Mouse (Mus musculus) thymus, postnatal 14 days (tissue): ENCODE results near the gene Palld.

Experiments
- DNase-seq: peaks from one replicate; pipeline ENCODE4 v3.0.0; 2021

Gene Palld

DNA sequence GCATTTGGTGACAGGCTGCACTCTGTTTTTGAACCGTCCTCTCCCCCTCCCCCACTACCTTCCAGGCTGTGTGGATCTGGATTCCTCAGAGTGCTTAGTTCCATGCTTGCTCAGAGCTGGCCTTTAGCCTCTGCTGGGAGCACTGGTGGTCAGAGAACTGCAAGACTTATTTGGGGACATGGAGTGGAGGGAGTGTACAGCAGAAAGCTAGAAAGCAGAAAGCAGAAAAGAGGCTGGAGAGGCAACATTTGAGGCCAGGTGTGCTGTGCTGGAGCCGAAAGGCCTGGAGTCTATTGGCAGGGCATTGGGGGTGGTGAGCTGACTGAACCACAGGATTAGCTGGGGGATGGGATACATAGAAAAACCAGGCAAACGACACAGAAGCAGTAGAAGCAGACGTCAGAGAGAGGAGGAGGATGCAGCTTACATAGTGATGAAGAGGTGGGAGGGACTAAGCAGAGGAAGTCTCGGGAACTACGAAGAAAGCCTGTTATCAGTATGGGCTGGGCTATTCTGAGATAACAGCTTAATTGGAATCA lies 188.1 kb downstream of the Palld start:
- DNase-seq, result no peak

DNA sequence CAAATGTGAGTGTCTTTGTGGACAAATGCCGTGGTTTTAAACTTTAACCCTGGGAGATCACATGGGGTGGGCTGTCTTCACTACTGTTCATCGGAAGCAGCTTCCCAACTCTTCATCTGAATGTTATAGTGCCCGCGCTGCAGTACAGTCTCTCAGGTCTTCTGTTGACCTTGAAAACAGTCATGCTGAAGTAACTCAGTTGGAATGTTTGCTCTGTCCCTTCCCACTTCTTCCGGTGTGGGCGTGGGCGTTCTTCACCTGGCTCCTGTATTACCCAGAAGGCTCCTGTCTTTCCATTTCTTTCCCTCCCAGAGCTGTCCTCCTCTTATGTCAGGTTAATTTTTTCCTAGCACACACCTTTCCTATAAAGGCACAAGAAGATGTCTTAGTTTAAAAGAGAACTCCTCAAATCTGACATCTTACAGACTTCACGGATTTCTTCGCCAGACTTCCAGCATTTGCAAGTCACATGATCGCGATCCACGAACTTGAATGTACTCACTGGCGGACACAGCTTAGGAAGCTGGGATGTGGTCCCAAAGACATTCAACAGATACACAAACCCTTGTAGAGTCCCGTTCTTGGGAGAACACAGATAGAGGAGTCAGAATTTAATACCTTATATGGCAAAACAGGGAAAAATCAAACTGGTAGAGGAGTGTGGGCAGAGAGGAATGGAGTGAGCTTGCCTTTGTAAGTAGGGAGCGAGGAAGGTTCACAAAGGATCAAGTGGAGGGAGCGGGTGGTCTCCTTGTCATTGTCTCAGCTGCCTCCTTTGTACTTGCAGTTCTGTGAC lies 189.1 kb downstream of the Palld start:
- no peak for DNase-seq

DNA sequence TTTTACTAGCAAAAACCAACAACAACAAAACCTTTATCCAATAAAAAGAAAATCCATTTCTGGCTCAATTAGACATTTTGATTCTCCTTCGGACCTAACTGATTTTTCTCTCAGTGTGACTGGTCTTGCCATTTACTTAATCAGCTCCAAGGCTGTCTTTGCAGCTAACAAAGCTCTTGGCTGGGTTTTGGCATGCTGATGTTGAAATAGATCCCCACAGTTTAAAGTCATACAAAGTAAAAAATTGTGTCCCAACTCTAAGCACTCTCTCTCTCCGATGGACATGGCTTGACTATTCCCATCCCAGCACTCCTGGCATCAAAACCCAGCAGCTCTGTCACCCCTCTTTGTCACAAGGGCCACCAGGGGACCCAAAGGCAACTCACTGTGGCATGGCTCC lies 190.1 kb downstream of the Palld start:
- DNase-seq, result no peak

DNA sequence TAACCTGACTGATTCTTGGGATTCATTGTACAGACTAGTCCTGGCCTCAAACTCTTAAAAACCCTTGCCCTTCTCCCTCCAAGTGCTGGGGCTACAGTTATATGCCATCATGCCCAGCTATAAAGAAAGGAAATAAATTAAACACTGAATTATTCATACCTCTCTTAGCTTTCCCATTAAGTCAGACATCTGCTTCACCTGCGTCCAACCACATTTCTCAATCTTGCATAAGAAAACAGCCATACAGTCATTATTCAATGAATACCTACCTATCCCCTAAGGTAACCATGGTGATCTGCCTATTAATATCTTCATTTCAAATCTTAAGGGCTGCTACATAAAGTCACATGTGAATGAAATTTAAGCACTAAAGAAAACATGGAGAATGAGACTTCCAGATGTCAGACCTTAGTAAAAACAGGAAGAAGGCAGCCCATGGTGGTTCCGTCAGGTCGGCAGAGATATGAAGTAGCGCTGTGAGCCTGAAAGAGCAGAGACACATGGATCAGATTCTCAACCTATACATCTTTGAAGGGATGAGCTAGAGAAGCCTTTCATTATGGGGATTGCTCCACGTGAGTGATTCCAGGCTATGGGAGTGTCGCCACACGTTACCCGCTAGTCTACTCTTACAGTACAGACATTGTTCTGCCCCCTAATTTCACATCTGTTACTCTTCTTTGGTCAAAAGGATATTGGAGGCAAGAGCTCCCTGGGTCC lies 193.7 kb downstream of the Palld start:
- no peak for DNase-seq

DNA sequence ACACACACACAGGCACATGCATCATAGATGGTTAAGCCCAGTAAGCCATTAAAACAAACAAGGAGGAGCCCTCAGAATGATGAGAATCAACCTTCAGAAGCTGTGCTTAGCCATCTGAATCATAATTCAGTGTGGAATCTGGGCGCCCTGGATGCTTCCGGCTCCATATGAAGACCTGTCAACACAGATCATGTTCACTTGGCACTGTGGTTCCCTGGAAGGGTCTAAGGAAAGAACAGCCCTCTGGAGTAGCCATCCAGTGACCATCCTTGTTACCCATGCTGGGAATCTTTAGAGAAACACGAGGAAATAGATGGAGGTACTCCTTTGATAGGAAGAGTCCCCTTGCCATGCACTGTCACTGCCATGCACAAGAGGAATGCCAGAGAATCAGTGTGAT lies 197.0 kb downstream of the Palld start:
- no peak for DNase-seq

DNA sequence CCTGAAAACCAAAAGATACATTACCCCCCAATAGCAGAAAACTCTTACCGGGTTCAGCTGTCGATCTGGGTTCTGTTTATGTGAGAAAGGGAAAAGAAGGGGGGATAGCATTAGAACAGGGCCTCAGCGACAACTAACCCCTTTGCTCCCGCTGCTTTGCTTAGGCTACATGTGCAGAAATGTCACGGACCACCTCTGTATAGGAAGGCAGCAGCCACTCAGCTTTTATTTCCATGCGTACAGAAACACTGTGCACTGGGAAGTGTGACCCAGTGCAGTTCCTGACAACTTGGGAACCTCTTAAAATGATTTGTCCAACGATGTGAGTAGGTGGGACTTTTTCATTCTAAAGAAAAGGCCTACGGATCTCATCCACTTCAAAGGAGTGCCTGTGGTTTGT lies 200.4 kb downstream of the Palld start:
- no peak for DNase-seq

DNA sequence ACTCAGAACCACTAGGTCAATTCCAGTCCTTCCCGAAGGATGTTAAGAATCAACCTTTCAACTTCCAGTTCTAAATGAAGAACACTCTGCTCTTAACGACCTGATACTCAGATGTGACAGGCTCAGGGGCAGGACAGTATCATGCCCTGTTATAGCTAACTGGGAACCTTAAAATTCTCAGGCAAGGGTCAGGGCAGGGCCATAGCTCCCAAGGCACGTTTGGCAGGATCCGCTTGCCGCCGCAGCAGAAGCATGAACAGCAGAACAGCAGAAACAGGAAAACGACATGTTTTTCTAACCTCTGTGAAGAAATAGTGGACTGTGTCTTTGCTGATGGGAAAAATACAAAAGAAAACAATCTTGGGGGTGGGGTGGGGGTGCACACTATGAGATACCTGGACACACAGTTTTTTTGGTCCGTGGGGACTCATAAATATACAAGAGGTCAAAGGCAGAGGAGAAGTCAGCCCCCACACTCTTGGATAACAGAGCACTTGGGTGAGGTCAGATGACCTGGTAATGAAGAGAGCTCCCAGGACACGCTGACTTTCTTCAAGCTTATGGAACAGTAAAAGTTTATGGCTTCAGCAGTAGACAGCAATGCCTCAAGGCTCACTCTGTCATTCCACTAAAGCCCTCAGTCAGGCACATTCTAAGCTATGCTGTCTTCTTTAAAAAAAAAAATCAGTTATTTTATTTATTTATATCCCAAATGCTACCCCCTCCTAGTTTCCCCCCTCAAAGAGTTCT lies 201.4 kb downstream of the Palld start:
- DNase-seq, result no peak

DNA sequence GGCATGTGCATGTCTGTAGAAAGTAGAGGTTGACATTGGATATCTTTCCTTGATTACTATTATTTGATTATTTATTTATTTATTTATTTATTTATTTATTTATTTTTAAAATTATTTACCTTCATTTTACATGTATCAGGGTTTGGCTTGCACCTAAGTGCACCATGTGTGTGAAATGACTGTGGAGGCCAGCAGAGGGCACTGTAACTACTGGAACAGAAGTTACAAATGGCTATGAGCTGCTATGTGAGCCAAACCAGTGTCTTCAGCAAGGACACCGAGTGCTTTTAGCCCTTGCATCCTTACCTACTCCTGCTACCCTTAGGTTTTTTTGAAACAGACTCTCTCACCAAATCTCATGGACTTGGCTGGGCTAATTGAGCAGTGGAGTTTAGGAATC lies 202.2 kb downstream of the Palld start:
- DNase-seq, result peak; percentile 36

DNA sequence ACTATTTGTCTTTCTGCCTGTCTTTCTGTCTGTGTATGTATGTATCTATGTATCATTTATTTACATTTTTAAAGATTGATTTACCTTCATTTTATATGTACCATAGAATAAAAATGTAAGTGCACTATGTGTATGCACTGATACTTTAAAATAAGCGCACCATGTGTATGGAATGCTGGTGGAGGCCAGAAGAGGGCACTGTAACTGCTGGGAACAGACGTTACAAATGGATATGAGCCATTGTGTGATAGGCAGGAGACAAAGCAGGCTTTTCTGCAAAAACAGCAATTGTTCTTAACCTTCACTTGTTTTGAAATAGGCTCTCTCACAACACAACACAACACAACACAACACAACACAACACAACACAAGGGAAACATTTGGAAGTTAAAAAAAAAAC lies 203.5 kb downstream of the Palld start:
- no peak for DNase-seq

DNA sequence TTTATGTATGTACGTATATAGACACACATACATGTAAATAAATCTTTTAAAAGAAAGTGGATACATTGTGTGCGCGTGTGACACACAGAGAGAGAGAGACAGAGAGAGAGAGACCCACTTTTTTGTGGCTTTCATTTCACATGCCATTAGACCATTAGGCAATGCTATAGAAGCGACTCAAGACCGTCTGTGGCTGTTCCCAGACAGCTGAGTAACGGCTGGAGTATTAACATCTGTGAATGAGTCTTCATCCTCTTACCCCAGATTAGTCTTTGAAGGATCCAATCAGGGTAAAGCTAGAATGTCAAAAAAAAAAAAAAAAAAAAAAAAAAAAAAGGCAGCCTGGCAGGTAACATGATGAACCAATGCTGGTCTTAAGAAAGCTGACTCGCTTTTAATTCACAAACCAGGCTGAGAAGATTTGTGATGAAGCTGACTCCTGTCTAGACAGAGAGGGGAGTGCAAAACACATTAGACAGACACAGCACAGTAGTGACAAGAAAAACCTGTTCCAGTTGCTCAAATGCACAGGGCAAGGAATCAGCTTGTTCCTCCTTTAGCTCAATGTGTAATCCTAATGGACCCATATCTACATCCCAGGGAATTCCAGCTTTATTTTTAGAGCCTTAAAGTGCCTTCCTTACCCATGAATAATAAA lies 204.6 kb downstream of the Palld start:
- DNase-seq, result no peak

DNA sequence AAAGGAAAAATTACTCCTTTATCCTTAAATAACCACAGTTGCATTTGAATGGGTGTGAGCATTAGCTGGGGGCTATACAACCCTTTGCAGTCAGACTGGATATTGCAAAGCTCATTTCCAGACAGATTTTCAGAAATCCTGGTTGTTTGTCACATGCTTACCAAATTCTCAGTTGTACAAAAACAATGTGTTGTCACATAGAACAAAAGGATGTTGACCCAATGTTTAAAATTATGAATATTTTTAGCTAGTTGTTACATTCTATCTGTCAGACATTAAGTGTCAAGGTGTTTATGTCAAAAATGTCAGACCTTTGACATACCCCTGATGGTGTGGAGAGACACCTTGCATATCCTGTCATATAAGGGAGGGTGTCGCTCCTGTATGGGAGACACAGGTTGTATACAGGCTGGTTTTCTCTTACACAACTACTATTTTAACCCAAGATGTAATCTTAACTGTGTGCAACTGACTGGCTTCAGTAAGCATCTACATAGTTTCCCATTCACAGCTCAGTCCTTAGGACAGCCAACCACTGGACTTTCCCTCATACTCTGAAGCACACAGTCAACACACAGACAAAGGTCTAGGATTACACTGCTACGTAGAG lies 205.5 kb downstream of the Palld start:
- DNase-seq, result no peak

DNA sequence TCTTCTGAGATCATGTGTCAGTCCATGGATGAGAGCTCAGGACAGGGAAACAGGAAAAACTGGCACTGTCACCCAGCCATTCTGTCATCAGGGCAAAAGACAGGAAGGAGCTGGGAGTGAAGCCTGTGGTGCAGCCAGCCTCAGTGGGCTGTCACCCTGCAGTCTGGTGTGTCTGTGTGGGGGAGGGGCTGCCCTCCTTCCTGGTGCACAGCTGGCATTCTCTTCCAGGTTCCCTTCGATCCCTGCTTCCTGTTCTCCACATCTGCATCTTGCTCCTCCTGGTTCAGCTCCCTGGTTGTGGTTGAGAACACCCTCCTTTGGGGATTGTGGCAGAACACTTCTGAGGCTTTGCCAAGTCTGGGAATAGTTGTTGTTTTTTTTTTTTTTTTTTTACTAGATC lies 207.1 kb downstream of the Palld start:
- peak; percentile 29 for DNase-seq

DNA sequence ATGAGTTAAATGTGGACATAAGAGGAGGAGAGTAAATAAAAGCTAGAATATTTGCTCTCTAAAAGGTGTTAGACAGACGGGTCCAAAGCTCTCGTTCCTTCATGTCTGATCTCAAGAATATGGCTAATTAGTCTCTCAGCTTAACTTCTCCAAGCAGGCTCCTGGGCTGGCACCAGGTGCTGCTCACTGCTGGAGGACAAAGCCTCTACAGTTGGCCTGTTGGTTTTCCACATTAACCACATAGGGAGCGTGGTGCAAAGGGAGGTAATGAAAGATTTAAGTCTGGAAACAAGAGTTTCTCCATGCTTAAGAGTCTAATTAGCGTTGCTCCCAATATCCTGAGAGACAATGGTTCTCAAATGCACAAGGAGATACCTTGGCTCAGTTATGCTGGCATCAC lies 209.6 kb downstream of the Palld start:
- DNase-seq, result no peak

DNA sequence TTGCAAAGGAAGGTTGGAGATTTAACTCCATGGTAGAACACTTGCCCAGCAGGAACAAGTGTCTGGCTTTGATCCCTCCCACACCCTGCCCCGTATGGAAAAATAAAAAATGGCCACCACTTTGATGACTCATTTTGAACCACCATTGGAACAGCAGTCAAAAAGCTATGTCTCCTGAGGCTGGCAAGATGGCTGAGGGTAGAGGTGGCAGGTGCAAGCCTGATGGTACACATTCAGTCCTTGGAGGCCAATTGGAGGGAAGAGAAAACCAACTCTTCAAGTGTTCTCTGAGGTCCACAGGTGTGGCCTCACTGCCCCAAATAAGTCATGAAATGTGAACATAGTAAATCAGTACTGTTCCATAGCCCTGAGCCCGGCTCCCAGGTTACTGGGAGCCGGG lies 210.4 kb downstream of the Palld start:
- no peak for DNase-seq

DNA sequence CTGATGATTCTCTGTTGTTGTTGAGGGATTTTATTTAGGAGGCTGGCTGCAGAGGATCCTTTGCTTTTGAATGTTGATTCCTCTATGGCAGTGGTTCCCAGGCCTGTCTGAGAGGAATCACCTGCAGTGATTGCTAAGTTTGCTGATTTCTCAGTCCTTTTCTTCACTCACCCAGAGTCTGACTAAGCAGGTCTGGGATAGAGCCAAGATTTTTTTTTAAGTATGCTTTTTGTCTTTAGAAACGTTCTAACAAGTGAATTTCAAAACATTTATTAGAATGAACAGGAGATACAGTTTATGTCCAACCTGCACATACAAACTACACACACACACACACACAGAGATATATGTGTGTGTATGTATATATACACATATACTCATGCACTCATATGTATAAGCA lies 211.1 kb downstream of the Palld start:
- DNase-seq, result no peak

DNA sequence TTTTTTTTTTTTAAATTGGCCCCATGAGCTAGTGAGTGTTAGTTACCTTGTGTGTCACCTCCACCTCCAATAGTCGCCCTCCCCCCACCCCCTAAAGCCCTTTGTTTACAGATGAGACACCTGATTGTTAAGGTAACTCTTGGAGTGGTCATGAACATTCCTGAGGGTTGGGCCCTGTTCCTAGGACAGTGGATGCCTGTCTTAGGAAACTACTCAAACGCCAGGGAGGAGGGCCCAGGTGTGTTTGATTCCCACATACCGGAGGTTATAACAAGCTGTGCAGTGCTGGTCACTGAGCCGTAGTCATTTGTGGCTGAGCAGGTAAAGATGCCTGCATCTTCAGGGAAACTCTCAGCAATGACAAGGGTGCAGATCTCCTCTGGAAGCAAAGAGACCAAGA lies 215.4 kb downstream of the Palld start:
- no peak for DNase-seq

DNA sequence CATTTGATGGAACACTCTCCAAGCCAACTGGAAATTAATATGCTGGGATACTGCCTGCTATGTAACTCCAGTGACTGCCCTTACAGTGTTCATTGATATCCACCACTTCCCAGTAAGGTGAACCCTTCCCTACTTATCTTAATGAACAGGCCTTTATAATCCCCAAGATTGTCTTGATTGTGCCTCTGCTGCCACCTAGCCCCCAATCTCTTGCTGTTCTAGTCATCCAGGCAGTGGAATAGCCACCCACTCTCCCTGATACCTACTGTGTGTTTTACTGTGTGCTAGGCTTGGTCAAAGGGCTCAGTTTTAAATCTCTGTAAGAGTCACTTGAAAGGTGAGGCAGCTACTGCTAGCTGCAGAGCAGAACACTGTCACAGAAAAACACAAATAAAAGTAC lies 216.2 kb downstream of the Palld start:
- DNase-seq, result peak; percentile 11

DNA sequence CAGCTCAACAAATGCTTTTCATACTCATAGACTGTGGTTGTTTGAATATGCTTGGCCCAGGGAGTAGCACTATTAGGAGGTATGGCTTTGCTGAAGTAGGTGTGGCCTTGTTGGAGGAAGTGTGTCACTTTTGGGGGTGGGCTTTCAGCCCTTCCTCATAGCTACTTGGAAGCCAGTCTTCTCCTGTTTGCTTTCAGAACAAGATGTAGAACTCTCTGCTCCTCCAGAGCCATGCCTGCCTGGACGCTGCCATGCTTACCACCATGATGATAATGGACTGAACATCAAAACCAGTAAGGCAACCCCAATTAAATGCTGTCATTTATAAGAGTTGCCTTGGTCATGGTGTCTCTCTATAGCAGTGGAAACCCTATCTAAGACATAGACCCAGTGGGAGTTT lies 217.2 kb downstream of the Palld start:
- no peak for DNase-seq

DNA sequence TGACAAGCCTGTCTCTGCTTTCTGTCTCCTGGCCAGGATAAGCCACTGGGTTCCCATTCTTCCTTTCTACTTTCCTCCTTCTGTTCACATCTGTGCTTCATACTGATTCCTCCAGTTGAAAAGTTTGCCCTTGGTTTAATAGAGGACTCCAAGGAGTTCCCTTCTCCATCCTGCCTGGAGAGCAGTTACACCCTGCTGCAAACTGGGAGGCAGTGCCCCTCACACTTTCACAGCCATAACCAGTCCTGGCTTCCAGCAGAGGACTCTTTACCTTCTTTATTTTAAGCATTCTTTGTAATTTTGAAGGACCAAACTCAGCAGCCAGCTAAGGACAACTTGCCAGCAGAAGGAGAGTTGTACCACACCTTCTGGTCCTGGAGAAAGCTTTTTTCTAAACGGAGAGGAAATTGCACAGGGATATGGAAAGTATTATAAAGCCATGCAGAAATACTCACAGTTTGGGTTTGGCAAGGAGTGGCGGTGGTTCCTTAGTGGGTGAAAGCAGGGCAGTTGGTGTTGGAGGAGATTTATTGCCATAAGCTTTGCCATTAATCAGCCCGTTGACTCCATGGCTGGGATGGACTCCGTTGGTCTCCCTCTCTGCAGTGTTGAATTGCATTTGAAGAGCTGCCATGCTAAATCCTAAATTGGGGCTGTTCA lies 218.1 kb downstream of the Palld start:
- no peak for DNase-seq

DNA sequence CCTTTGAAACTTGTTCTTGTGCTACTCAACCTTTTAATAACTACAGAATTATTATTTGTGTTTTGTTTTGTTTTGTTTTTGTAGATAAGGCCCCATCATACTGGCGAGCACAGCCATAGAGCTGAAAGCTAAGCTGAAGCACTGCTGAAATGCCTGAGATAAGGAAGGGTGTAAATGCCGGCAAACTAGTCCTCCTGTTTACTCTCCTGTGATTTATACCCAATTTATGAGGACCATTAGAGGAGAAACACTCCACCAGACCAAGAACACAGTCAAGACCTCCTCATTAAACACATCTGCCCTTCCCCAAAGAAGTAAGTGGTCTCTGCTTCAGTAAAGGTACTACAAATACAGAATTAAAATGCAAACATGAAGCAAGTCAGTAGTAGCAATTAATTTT lies 219.6 kb downstream of the Palld start:
- no peak for DNase-seq

DNA sequence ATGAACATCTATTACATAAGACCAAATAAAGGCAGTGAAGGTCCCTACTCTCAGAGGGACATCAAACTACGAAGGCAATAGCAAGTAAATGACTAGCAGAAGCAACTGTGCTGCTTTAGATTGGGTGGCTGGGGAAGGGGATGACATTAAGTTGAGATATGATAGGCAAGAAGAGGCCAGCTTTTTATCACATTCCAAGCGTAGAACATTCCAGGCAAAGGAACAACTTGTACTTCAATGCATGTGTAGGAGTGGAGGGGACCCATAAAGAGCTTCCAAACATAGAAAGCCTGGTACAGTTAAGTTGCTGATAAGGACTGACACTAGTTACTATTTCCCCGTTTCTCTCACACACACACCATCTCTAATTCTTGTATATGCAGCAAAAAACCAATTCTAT lies 221.3 kb downstream of the Palld start:
- no peak for DNase-seq

DNA sequence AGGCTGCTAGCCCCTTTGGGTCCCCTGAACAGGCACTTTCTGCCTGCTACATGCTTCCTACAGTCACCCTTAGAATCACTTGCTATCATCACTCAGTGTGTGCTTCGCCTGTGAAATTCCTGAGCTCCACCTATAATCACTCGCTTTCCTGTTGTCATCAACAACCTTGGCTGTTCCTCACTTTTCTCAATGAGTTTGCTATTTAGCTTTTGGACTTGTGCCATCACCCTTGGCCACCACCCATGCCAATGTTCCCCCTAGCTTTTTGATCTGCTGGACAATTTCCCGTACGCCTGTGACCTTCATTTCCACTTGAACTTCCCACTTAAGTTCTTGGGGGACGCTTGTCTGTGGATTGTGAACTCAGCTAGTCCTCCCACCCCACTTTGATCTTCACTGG lies 225.3 kb downstream of the Palld start:
- no peak for DNase-seq
